Mouse (Mus musculus): ENCODE data around the gene Vps52. TPM values are rescaled to one million over a fixed set of nuclear protein-coding genes. Genes with fewer than 3 reads are reported as not detected.

Gene Vps52
- 10 to 100 TPM; 51.7 to 59.1 TPM for total RNA-seq (2023)

GRCm38 (mm10) chr17:33955555-33956214, at the start of gene Vps52, which contains the start of gene Rps18:
Vps52 (plus strand) TSS chr17:33955812.
Rps18 (minus strand) TSS chr17:33956001.

GRCm38 (mm10) chr17:33909077-33909868, 46.3 kb upstream of the Vps52 start, which contains the start of gene Daxx:
Daxx (plus strand) TSS chr17:33909414.

GRCm38 (mm10) chr17:33915671-33916250, 39.9 kb upstream of the Vps52 start, which contains the start of the genes Tapbp and Zbtb22:
Tapbp (plus strand) TSS chr17:33915899.
Zbtb22 (plus strand) TSS chr17:33915904.

GRCm38 (mm10) chr17:33929371-33930279, 26.0 kb upstream of the Vps52 start, which contains the start of gene Rgl2:
Rgl2 (plus strand) TSS chr17:33929543.

GRCm38 (mm10) chr17:33940206-33940805, 15.3 kb upstream of the Vps52 start, which contains the start of the genes Pfdn6 and Wdr46:
Pfdn6 (minus strand) TSS chr17:33940343.
Wdr46 (plus strand) TSS chr17:33940660.

GRCm38 (mm10) chr17:33951021-33951946, 4.3 kb upstream of the Vps52 start, which contains the start of gene B3galt4:
B3galt4 (minus strand) TSS chr17:33951488.

GRCm38 (mm10) chr17:34000150-34000537, 44.5 kb downstream of the Vps52 start, which contains the start of gene H2-K1:
H2-K1 (minus strand) TSS chr17:34000347.

Other genes starting within 250 kb of the Vps52 start
- gene March2, start 237.1 kb upstream of the Vps52 start, total RNA-seq (2023), result 10 to 100 TPM; 58.9 to 59.2 TPM
- gene Rab11b, start 195.3 kb upstream of the Vps52 start, total RNA-seq (2023), result 100 to 1,000 TPM; 174 to 180 TPM
- gene Angptl4, start 174.0 kb upstream of the Vps52 start, total RNA-seq (2023), result 1 to 10 TPM; 1.1 to 1.2 TPM
- 1 to 10 TPM; 4.7 to 7.4 TPM for gene Kank3, start 145.3 kb upstream of the Vps52 start, total RNA-seq (2023)
- 1,000 to 10,000 TPM; 1,073 to 1,248 TPM for gene Rps28, start 131.2 kb upstream of the Vps52 start, total RNA-seq (2023)
- 100 to 1,000 TPM; 110 to 135 TPM for gene Ndufa7, start 131.2 kb upstream of the Vps52 start, total RNA-seq (2023)
- 1 to 10 TPM; 1.1 to 1.5 TPM for gene Cd320, start 112.7 kb upstream of the Vps52 start, total RNA-seq (2023)
- not detected for gene Gm7029, start 82.0 kb upstream of the Vps52 start, total RNA-seq (2023)
- gene Kifc1, start 65.2 kb upstream of the Vps52 start, total RNA-seq (2023), result 10 to 100 TPM; 45.6 to 48.3 TPM
- gene Platr17, start 50.7 kb upstream of the Vps52 start, total RNA-seq (2023), result under 1 TPM in 1 of 2 experiments, not detected in 1; 0.66 TPM
- 10 to 100 TPM; 42.9 to 43.9 TPM for gene Daxx, start 46.4 kb upstream of the Vps52 start, total RNA-seq (2023)
- gene Tapbp, start 39.9 kb upstream of the Vps52 start, total RNA-seq (2023), result 100 to 1,000 TPM; 238 to 240 TPM
- gene Zbtb22, start 39.9 kb upstream of the Vps52 start, total RNA-seq (2023), result 10 to 100 TPM; 32.0 to 36.2 TPM
- 100 to 1,000 TPM; 208 to 226 TPM for gene Rgl2, start 26.3 kb upstream of the Vps52 start, total RNA-seq (2023)
- 10 to 100 TPM; 56.6 to 57.6 TPM for gene Pfdn6, start 15.5 kb upstream of the Vps52 start, total RNA-seq (2023)
- gene Wdr46, start 15.2 kb upstream of the Vps52 start, total RNA-seq (2023), result 10 to 100 TPM; 18.7 to 20.9 TPM
- 10 to 100 TPM; 10.7 to 12.0 TPM for gene B3galt4, start 4.3 kb upstream of the Vps52 start, total RNA-seq (2023)
- 100 to 1,000 TPM; 438 to 472 TPM for gene Rps18, start 189 bp downstream of the Vps52 start, total RNA-seq (2023)
- 100 to 1,000 TPM; 950 to 982 TPM for gene H2-K1, start 44.5 kb downstream of the Vps52 start, total RNA-seq (2023)
- 10 to 100 TPM; 13.7 to 14.8 TPM for gene Ring1, start 68.9 kb downstream of the Vps52 start, total RNA-seq (2023)
- 10 to 100 TPM; 69.5 to 70.9 TPM for gene H2-Ke6, start 72.2 kb downstream of the Vps52 start, total RNA-seq (2023)
- gene Slc39a7, start 75.9 kb downstream of the Vps52 start, total RNA-seq (2023), result 10 to 100 TPM; 60.0 to 81.8 TPM
- gene Rxrb, start 76.0 kb downstream of the Vps52 start, total RNA-seq (2023), result 10 to 100 TPM; 57.4 to 59.4 TPM
- 1 to 10 TPM; 4.2 to 7.9 TPM for gene Col11a2, start 83.6 kb downstream of the Vps52 start, total RNA-seq (2023)
- gene H2-Oa, start 136.5 kb downstream of the Vps52 start, total RNA-seq (2023), result 1 to 10 TPM; 1.5 to 1.8 TPM
- 10 to 100 TPM; 52.3 to 73.6 TPM for gene H2-DMa, start 163.7 kb downstream of the Vps52 start, total RNA-seq (2023)
- gene Brd2, start 166.8 kb downstream of the Vps52 start, total RNA-seq (2023), result 100 to 1,000 TPM; 173 to 194 TPM
- gene H2-DMb2, start 187.5 kb downstream of the Vps52 start, total RNA-seq (2023), result 10 to 100 TPM; 23.5 to 25.0 TPM
- 10 to 100 TPM; 34.0 to 36.4 TPM for gene H2-DMb1, start 197.3 kb downstream of the Vps52 start, total RNA-seq (2023)
- gene Tap1, start 231.7 kb downstream of the Vps52 start, total RNA-seq (2023), result 10 to 100 TPM; 52.6 to 57.7 TPM
- 10 to 100 TPM; 87.2 to 92.0 TPM for gene Psmb9, start 232.0 kb downstream of the Vps52 start, total RNA-seq (2023)
- gene Psmb8, start 241.9 kb downstream of the Vps52 start, total RNA-seq (2023), result 100 to 1,000 TPM in 1 of 2 experiments, 10 to 100 TPM in 1; 99.8 to 111 TPM
- gene Tap2, start 247.7 kb downstream of the Vps52 start, total RNA-seq (2023), result 10 to 100 TPM; 71.9 to 84.9 TPM

All from neutrophil, adult 59 days (primary cell).